10 mouse cellular contexts compared by ENCODE assay signal in the genomic region with DNA sequence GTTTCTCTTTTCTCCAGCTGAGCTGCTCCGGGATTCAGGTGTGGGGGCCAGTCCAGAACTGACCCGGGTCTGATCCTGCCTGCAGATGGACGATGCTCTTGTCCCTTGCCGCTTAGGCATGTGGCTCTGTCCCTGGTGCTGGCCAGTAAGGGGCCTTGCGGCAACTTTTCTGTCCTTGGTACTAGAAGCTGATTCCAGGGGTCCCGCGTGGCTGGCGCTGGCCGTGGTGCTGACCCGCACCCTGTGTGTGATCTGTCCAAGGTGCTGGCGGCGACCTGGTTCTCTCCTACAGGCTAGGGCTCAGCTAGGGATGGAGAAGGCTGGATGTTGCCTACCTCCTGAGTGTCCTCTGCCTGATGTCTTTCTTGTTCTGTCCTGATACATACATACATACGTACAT. TPM values are rescaled to one million over a fixed set of nuclear protein-coding genes. Genes with fewer than 3 reads are reported as not detected.
DNase-seq lines count a peak whose midpoint lies in the region; ATAC-seq lines count a peak whose summit lies in the region.
"Had no signal": no experiment of that assay in that cellular context is flagged by ENCODE, and none has a peak within 500 bp of the region (broad histone marks: within the 10 kb centered on the region; RNA-seq: fewer than 3 reads in every experiment).

No protein-coding gene starts in this region.

- no peaks in the 10 kb centered on the region; the same call in none of the 2 replicates for H3K36me3 ChIP-seq in splenic B cell, adult 2 months (ENCODE audit: control insufficient read depth, insufficient read depth, low read length, poor library complexity, severe bottlenecking)

- ATAC-seq in erythroblast, adult 5-6 weeks (replicated peaks; ENCODE audit: low FRiP score, poor library complexity, severe bottlenecking) = no peak

- H3K27me3 ChIP-seq in splenic B cell, adult 2 months (ENCODE audit: control insufficient read depth, insufficient read depth, low read length, poor library complexity, severe bottlenecking) = no peaks in the 10 kb centered on the region
- H3K27me3 ChIP-seq: embryonic facial prominence, embryonic 15.5 days; lung, embryonic 15.5 days had no signal

- peak; percentile 50 to 69 for DNase-seq in adrenal gland, adult (ENCODE audit: inconsistent age in 2 of 2, low spot score in 1 of 2)
- DNase-seq in adrenal gland, adult 2 months = no peak
- DNase-seq in spleen, postnatal 4 days (ENCODE audit: low spot score in 2 of 2) = peak; percentile 54 to 81
- DNase-seq in spleen, postnatal 14 days (ENCODE audit: low spot score in 2 of 2) = no peak
- DNase-seq in kidney, postnatal 4 days = peak; percentile 92
- DNase-seq in splenic B cell, adult 2 months (ENCODE audit: low read depth, low spot score) = peak; percentile 21
- DNase-seq in right cerebral cortex, adult 18-20 months = no peak

RNA-seq across cellular contexts. Expression of a gene that starts 3.8 kb away (rescaled TPM):
- under 1 TPM; 0.32 to 0.35 TPM for total RNA-seq in adrenal gland, adult 2 months (2021)
- 0.56 and 0.62 TPM in 2 replicates for polyA plus RNA-seq in adrenal gland, adult 2 months (2012; rRNA removed)
- total RNA-seq in erythroblast, adult 5-6 weeks (2015; ENCODE audit: low replicate concordance) = not detected in 2 replicates
- total RNA-seq in erythroblast, adult 5-6 weeks (2017; ENCODE audit: low replicate concordance) = 0.14 and 0.85 TPM in 2 replicates

RNA-seq across cellular contexts. Expression of a gene that starts 9.9 kb away (rescaled TPM):
- 10 to 100 TPM; 18.7 to 21.1 TPM for total RNA-seq in adrenal gland, adult 2 months (2021)
- 29.4 and 37.1 TPM in 2 replicates for polyA plus RNA-seq in adrenal gland, adult 2 months (2012; rRNA removed)
- 1.5 and 1.7 TPM in 2 replicates for total RNA-seq in erythroblast, adult 5-6 weeks (2015; ENCODE audit: low replicate concordance)
- 2.5 and 6.4 TPM in 2 replicates for total RNA-seq in erythroblast, adult 5-6 weeks (2017; ENCODE audit: low replicate concordance)

RNA-seq across cellular contexts. Expression of a gene that starts 10.0 kb away (rescaled TPM):
- total RNA-seq in adrenal gland, adult 2 months (2021) = 10 to 100 TPM; 27.5 to 32.0 TPM
- polyA plus RNA-seq in adrenal gland, adult 2 months (2012; rRNA removed) = 24.5 and 30.8 TPM in 2 replicates
- total RNA-seq in erythroblast, adult 5-6 weeks (2015; ENCODE audit: low replicate concordance) = 5.6 and 10.0 TPM in 2 replicates
- 7.8 and 8.5 TPM in 2 replicates for total RNA-seq in erythroblast, adult 5-6 weeks (2017; ENCODE audit: low replicate concordance)

RNA-seq across cellular contexts. Expression of a gene that starts 12.1 kb away (rescaled TPM):
- total RNA-seq in adrenal gland, adult 2 months (2021) = 10 to 100 TPM; 58.1 to 66.7 TPM
- polyA plus RNA-seq in adrenal gland, adult 2 months (2012; rRNA removed) = 187 and 202 TPM in 2 replicates
- 3.7 and 6.7 TPM in 2 replicates for total RNA-seq in erythroblast, adult 5-6 weeks (2015; ENCODE audit: low replicate concordance)
- 4.8 and 6.3 TPM in 2 replicates for total RNA-seq in erythroblast, adult 5-6 weeks (2017; ENCODE audit: low replicate concordance)

RNA-seq across cellular contexts. Expression of a gene that starts 19.8 kb away (rescaled TPM):
- 10 to 100 TPM; 36.9 to 55.5 TPM for total RNA-seq in adrenal gland, adult 2 months (2021)
- polyA plus RNA-seq in adrenal gland, adult 2 months (2012; rRNA removed) = 164 and 185 TPM in 2 replicates
- total RNA-seq in erythroblast, adult 5-6 weeks (2015; ENCODE audit: low replicate concordance) = 2.1 TPM in 1 of 2 replicates, not detected in the other
- total RNA-seq in erythroblast, adult 5-6 weeks (2017; ENCODE audit: low replicate concordance) = not detected in 2 replicates

Comparison
In these comparisons a context has a peak if more than half of its experiments do, and no peak if none do; other contexts are left out.
1. DNase-seq: peak in adrenal gland, adult (2 of 2), spleen, postnatal 4 days (2 of 2), kidney, postnatal 4 days (2 of 2) and splenic B cell, adult 2 months (single experiment); none in adrenal gland, adult 2 months (single experiment), spleen, postnatal 14 days (0 of 2) and right cerebral cortex, adult 18-20 months (single experiment).